Mouse (Mus musculus): Measurements from ENCODE around the gene Mboat2.

Mboat2 gene

DNA sequence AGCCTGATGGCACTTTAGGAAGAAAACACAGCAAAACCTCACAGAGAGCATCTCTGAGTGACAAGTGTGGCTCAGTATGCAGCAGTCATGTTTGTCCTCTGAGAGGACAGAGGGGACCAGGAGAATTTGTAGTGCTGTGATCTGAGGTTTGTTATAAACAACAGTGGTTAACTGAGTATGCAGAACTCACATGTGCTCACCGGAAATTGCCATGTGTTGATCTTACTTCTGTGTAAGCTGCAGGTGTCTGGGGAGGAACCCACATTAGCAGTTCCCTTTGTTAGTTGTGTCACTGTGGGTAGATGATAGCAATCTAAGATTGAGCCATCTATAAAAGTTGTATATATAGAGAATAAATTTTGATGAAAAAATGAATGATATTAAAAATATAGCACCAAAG, 179.7 kb downstream of the Mboat2 start:
- no peak for DNase-seq (ENCODE audit: low read depth, low spot score)

DNA sequence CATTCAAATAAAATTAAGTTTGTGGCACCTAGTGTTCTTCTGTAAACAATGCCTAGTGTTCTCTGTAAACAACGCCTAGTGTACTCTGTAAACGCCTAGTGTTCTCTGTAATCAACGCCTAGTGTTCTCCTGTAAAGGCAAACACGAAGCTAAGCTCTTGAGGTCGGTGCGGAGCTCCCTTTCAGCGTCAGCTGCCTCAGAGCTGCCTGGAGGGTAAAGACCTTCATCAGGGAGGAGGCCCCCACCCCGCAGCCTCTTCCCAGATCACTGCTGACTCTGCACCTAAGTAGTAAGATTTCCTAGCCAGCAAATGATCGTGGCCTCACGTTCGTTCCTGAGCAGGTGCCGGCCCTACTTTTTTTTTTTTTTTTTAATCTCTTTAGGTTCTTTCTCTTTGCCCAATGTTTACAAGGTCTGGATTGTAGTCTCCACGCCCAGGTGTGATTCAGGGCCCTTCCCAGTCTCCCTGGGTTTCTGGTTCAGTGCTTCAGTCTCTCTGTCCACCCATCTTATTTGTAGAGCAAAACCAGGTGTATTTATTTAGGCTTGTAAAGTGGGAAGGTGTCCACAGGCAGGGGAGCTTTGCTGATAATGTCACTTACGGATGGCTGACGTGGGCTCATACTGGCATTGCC, 181.2 kb downstream of the Mboat2 start:
- no peak for DNase-seq (ENCODE audit: low read depth, low spot score)

DNA sequence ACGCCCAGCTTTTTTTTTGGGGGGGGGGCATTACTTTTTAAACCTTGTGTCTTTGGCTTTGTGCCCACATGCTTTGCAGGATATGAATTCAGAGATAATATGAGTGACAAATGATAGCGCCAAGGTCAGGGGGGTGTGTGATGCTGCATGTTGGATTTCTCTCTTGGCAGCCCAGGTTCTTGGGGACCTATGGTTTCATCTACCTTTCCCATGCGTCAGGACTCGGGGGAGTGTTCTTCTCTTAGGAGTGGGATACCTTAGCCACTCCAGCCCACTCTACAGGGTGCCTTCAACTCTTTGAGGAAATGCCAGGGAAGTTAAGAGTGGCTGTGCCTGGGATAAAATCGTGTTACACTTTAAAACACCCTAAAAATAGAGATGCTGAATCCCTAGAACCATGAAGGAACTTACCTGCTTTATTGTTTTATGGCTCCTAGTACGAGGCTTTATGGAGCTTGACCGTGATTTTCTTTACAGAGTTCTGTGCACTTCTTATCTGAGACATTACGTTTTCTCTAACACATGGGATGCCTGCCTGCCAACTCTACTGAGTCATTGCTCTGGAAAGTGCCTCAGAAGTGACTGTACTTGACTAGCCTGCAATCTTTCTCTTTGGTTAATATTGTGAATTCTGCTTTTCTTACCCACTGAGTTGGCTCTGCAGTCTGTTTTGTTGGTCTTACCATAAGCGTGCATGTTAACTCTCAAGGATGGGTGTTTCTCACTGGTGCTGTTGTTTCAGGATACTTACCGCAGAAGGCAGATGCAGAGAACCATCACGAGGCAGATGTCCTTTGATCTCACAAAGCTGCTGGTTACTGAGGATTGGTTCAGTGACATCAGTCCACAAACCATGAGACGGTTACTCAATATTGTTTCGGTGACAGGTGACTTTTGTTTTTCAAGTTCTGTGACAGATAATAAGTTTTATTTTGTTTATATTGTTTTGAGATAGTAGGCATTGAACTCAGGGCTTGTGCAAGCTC, 182.2 kb downstream of the Mboat2 start:
- DNase-seq (ENCODE audit: low read depth, low spot score): peak; percentile 78
